Mouse (Mus musculus): Measurements from ENCODE around the gene Sdr9c7. TPM values are rescaled to one million over a fixed set of nuclear protein-coding genes. Genes with fewer than 3 reads are reported as not detected.
"Not testable (repeated sequence)": the region's sequence is repeated elsewhere in the genome, so short reads cannot be mapped to it uniquely, and the experiment has no call there.

Sdr9c7 gene
- polyA plus RNA-seq, 1 experiment from 2014 or later, result not detected

DNA sequence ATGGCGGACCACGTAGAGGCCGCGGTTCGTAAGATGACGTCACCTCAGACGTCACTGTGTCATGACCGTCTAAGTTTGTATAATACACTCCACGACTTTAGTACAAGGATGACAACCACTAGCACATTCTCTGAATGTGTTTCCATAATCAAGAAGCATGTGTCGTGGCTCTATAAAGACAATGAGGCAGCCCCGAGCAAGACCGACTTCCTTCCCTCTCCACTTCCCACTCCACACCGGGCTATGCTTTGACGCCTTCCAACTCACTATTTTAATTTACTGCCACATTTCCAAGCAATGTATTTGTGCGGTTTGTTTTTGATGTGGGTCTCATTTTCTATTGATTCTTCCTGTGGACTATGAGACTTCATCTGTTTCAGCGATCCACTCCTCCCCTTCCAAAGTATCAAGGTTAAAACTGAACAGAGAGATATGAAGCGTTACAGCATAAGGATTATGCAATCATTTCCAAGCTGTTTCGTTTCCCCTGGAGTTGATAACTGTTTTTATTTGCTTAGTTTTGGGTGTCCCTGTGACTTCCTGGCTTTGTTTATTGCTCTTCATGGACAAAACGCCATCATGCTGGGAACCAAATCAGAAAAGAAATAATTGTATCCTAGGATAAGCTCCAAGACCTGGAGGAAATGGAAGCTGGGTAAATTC, 38.6 kb downstream of the Sdr9c7 start:
- CTCF ChIA-PET, result interaction anchor here (0.8 to 4.4 kb wide), 7 partner anchors 10 to 199 kb away, joined by 3 to 19 read pairs (median 4); partner anchors contain the start of gene Zbtb39
- H3K27me3 ChIP-seq, result no peaks in the 10 kb centered on the region
- ATAC-seq, result no peak
- TF ChIP-seq CTCF (IDR thresholded peaks at IDR 0.05), result no peak
- in situ Hi-C loops (cut with MboI; ENCODE audit: low pct_unique_long_range_greater_than_20kb), result loop anchor here (5.0 kb wide), 1 partner anchor 195 kb away; no protein-coding TSS in a partner anchor
- POLR2A ChIA-PET, result no interaction called here
- no peak for DNase-seq (ENCODE audit: low read depth, low spot score)

DNA sequence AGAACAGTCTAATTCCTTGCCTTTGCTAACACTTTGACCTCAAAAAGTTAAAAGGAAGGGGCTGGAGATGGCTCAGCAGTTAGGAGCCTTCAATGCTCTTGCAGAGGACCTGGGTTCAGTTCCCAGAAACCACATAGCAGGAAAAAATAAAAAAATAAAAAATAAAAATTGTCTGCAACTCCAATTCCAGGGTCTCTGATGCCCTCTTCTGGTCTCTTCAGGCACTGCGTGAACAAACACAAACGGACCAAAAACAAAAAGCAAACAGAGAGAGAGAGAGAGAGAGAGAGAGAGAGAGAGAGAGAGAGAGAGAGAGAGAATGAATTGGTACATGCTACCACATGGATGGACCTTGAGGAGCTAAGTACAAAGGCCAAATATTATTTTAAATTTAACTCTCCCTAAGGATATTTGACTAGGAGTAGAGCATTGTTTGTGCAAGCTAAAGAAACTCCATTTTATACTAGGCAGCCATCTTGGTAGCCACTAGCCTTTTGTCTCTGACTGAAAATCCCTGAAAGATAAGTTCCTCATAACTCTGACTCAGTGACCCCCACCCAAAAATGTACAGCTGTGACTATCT, 39.2 kb downstream of the Sdr9c7 start:
- H3K27me3 ChIP-seq, result no peaks in the 10 kb centered on the region
- peak; percentile 80 for TF ChIP-seq CTCF (IDR thresholded peaks at IDR 0.05)
- ChIA-PET POLR2A (interaction anchor here (0.7 kb wide), 1 partner anchor 152 kb away, joined by 9 read pairs; no protein-coding TSS in a partner anchor), CTCF (interaction anchor here (0.6 to 4.4 kb wide), 14 partner anchors 9 to 296 kb away, joined by 3 to 19 read pairs (median 4); partner anchors contain the start of gene Zbtb39)
- in situ Hi-C loops (cut with MboI; ENCODE audit: low pct_unique_long_range_greater_than_20kb), result loop anchor here (5.0 kb wide), 1 partner anchor 195 kb away; no protein-coding TSS in a partner anchor
- DNase-seq (ENCODE audit: low read depth, low spot score) (no peak), ATAC-seq (no peak)

DNA sequence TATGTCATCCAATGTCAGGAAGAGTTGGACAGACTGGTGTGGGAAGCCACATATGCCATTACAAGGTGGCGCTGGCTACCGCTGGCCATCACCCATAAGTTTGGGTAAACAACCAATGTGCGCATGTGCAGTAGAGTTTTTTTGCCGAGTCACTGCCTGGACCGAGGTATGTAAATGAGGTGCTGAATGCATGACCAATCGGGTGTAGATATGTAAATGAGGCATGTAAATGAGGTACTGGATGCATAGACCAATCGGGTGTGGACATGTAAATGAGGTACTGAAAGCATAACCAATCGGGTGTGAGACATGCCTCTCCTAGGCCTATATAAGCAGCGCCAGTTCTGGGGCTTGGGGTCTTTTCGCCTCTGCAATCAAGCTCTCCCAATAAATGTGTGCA, 41.3 kb downstream of the Sdr9c7 start:
- POLR2A ChIA-PET, result interaction anchor here (0.6 kb wide), 1 partner anchor 80 kb away, joined by 3 read pairs; no protein-coding TSS in a partner anchor
- ATAC-seq; DNase-seq (ENCODE audit: low read depth, low spot score); H3K27me3 ChIP-seq; CTCF ChIA-PET: not testable (repeated sequence)
- in situ Hi-C loops (cut with MboI; ENCODE audit: low pct_unique_long_range_greater_than_20kb), result loop anchor here (5.0 to 10.0 kb wide), 4 partner anchors 68 to 255 kb away; partner anchors contain the start of genes Gls2 and Hsd17b6

DNA sequence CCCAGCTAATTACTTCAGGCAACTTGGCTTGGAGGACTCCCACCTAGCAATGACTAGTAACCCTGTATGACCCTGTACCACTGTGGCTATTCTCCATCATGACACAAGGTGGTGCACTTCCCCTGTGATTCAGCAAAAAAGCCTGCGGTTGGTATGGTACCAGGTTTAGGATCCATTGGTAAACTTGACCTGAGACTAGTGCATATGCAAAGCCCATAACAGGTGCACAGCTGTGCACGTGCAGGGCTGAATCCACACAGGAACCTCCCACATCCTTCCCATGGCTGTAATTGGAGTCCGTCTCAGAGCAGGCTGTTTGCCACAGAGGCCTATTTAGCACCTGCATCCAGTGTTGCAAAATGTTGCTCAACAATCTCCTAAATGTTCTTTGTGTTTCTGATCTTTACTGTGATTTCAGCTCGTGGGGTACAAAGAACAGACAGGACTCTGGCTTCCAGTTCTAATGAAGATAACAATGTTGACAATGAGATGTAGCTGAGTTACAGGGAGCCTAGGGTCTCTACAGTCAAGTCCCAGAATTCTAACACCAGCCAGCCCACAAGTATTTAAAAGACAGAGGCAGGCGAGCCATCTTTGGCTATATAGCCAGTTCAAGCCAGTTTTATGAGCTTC, 47.2 kb downstream of the Sdr9c7 start:
- TF ChIP-seq CTCF (IDR thresholded peaks at IDR 0.05), result peak; percentile 84
- DNase-seq (ENCODE audit: low read depth, low spot score) (no peak), ATAC-seq (no peak)
- POLR2A ChIA-PET, result no interaction called here
- CTCF ChIA-PET, result interaction anchor here (0.7 to 1.9 kb wide), 7 partner anchors 46 to 376 kb away, joined by 3 to 9 read pairs (median 3); no protein-coding TSS in a partner anchor
- in situ Hi-C loops (cut with MboI; ENCODE audit: low pct_unique_long_range_greater_than_20kb), result loop anchor here (10.0 kb wide), 1 partner anchor 249 kb away; the partner anchor contains the start of gene Gls2
- peaks cover 8% of the 10 kb centered on the region for H3K27me3 ChIP-seq

DNA sequence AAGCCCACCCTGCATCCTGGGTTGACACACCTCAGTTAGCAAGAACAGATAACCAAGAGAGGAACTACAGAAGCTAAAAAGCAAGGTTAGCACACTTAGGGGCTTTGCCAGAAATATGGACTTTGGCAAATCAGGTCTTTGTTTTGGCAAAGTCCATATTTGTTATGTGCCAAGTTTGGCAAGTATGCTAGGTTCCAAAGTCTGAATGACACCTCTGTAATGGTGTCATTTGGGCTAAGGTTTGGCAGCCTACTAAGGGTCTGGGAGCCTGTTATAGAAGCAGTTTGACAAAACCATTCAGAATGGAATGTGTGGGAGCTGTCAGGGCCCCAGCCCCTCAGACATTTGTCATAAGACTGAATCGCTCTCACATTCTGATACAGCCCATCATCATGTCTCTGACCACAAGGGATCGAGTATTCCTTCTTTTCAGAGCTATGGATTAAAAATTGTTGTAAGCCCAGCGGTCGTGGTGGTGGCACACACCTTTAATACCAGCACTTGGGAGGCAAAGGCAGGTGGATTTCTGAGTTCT, 51.3 kb downstream of the Sdr9c7 start:
- DNase-seq (ENCODE audit: low read depth, low spot score) (no peak), ATAC-seq (no peak)
- H3K27me3 ChIP-seq, result peaks cover 17% of the 10 kb centered on the region
- in situ Hi-C loops (cut with MboI; ENCODE audit: low pct_unique_long_range_greater_than_20kb), result loop anchor here (10.0 kb wide), 1 partner anchor 245 kb away; the partner anchor contains the start of gene Gls2
- TF ChIP-seq CTCF (IDR thresholded peaks at IDR 0.05), result no peak
- POLR2A ChIA-PET, result no interaction called here
- CTCF ChIA-PET, result interaction anchor here (1.4 kb wide), 1 partner anchor 59 kb away, joined by 4 read pairs; no protein-coding TSS in a partner anchor

DNA sequence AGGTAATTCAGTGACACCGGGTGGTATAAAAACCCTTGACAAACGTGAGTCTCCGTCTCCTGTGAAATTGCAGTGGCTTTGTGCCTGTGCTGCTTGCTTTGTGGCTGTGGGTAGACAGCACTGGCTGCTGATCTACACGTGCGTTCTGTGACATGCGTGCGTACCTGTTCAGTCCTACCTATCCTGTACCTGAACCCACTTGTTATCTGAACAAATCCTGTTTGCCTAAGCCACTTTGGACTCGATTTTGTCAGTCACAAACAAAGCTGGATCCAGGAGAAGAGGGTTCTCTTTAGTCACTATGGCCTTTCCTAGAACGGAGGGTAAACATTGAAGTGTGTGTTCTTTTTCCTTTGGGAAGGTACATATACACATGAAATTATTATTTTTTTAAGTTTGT, 53.1 kb downstream of the Sdr9c7 start:
- ChIA-PET CTCF (interaction anchor here (0.9 kb wide), 1 partner anchor 57 kb away, joined by 4 read pairs; no protein-coding TSS in a partner anchor), POLR2A (no interaction called here)
- ATAC-seq (no peak), DNase-seq (ENCODE audit: low read depth, low spot score) (no peak)
- TF ChIP-seq CTCF (IDR thresholded peaks at IDR 0.05), result no peak
- in situ Hi-C loops (cut with MboI; ENCODE audit: low pct_unique_long_range_greater_than_20kb), result no loop called here
- peaks cover 17% of the 10 kb centered on the region for H3K27me3 ChIP-seq

DNA sequence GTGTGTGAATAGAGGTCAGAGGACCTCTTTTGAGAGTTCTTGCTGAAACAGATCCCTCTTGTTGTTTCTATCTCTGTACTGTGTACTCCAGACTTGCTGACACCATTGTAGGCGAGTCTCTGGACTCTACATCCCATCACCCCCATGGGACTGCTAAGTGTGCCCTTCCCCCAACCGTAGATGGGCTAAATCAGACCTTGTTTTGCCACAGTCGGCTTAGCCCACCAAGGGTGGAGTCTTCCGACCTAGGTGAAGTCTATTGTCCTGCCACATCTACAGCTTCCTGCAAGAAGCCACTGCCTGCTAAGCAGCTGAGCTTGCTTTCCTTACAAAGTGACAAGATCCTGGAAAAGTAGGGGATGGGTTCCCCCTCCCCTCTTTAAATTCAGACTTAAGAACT, 53.5 kb downstream of the Sdr9c7 start:
- no peak for TF ChIP-seq CTCF (IDR thresholded peaks at IDR 0.05)
- DNase-seq (ENCODE audit: low read depth, low spot score), result no peak
- POLR2A ChIA-PET, result no interaction called here
- in situ Hi-C loops (cut with MboI; ENCODE audit: low pct_unique_long_range_greater_than_20kb), result no loop called here
- peaks cover 17% of the 10 kb centered on the region for H3K27me3 ChIP-seq
- CTCF ChIA-PET, result interaction anchor here (0.9 kb wide), 1 partner anchor 56 kb away, joined by 4 read pairs; no protein-coding TSS in a partner anchor
- no peak for ATAC-seq

DNA sequence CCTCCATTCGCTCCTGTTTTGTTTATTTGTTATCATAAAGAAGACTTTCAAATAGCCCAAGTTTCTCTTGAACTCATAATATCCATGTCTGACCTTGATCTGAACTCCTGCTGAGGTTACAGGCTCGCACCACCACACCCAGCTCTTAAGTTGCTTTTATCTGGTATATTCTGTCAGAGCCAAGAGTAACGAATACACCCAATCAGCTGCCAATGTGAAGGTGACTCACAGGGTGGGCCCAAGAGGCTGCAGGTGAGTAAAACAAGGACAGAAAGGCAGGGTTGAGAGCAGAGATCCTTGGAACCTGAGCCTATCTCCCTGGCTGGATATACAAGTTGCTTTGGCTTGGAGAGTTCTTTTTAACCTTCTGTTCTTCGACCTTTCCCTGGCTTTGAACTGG, 56.7 kb downstream of the Sdr9c7 start:
- TF ChIP-seq CTCF (IDR thresholded peaks at IDR 0.05), result no peak
- ChIA-PET POLR2A (no interaction called here), CTCF (interaction anchor here (0.9 to 1.1 kb wide), 2 partner anchors 25 to 219 kb away, joined by 3 to 4 read pairs; no protein-coding TSS in a partner anchor)
- peaks cover 17% of the 10 kb centered on the region for H3K27me3 ChIP-seq
- no peak for ATAC-seq
- no peak for DNase-seq (ENCODE audit: low read depth, low spot score)
- in situ Hi-C loops (cut with MboI; ENCODE audit: low pct_unique_long_range_greater_than_20kb), result no loop called here

DNA sequence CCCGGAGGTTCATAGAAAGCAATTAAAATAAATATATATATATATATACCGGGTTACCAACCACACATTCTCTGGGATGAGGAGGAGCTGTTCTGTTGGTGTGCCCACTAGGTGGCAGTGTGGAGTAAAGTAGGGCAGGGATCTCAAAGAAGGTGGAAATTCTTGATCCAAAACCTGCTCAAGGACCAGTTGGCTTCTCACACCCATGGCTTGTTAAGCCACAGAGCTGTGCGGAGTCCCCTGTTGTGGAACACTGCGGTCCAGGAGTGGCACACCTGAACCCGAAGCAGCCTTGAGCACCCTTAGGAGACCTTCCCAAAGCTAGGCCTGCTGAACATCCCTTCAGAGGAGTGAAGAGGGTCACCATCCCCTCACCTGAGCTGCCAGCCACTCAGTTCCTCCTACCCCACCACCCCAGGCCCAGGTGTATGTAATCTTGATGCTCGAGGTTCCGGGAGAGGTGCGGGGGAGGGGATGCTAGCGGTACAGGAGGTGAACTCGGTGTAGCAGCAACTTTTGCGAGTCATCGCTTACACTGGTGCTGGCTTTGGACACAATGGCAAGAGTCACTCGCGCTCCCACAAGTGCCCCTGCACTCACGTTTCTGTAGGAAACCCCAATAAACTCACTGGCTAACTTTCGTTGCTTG, 58.0 kb downstream of the Sdr9c7 start:
- TF ChIP-seq CTCF (IDR thresholded peaks at IDR 0.05), result peak; percentile 73
- in situ Hi-C loops (cut with MboI; ENCODE audit: low pct_unique_long_range_greater_than_20kb), result no loop called here
- DNase-seq (ENCODE audit: low read depth, low spot score) (no peak), ATAC-seq (no peak)
- POLR2A ChIA-PET, result interaction anchor here (0.7 to 1.1 kb wide), 2 partner anchors 8 to 9 kb away, joined by 3 read pairs; no protein-coding TSS in a partner anchor
- CTCF ChIA-PET, result interaction anchor here (0.9 to 1.4 kb wide), 7 partner anchors 10 to 281 kb away, joined by 3 to 9 read pairs (median 4); no protein-coding TSS in a partner anchor
- peaks cover 7% of the 10 kb centered on the region for H3K27me3 ChIP-seq

All from Patski (cell line).